Mouse (Mus musculus) frontal cortex, postnatal 36 days (tissue): Measurements from ENCODE around the gene Dld.

Experiments used
- DNase-seq, 2 experiments: peaks; one replicate each; pipeline ENCODE4 v3.0.0; 2022; ENCODE audit warnings: low spot score in 2 of 2

Gene Dld

GRCm38 (mm10) chr12:31320817-31321216 is 30.4 kb downstream of the Dld start:
- no peak for DNase-seq

- DNase-seq: no peak
Observed at GRCm38 (mm10) chr12:31318409-31318963, 32.8 kb downstream of the Dld start.

DNA sequence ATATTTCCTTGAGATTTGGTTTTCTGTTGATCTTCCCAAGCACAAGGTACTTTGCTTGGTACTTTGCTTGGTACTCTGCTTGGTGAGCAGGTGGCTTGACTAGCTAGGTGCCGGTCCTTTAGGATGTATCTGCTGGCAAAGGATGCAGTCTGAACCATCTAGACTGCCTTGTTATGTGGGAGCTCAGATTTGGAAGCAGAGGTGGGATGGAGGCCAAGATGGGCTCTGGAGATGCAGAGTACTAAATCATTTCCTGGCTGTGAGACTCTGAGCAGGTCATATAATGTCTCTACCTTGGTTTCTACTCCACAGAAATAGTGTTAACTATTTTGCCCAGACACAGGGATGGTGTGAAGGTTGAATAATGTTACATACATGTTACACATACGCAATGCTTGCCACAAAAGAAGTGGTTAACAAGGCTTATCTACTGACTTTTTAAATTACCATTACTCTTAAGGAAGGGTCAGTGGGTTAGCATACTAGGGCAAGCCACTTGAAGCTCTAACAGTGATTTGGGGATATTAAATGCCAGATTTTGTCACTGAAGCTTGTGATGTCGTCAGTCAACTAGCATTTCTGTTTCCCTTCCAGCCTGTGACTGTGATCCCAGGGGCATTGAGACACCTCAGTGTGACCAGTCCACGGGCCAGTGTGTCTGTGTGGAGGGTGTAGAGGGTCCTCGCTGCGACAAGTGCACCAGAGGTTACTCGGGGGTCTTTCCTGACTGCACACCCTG is 33.4 kb downstream of the Dld start:
- no peak for DNase-seq

GRCm38 (mm10) chr12:31315961-31316360 is 35.3 kb downstream of the Dld start:
- DNase-seq: no peak

DNA sequence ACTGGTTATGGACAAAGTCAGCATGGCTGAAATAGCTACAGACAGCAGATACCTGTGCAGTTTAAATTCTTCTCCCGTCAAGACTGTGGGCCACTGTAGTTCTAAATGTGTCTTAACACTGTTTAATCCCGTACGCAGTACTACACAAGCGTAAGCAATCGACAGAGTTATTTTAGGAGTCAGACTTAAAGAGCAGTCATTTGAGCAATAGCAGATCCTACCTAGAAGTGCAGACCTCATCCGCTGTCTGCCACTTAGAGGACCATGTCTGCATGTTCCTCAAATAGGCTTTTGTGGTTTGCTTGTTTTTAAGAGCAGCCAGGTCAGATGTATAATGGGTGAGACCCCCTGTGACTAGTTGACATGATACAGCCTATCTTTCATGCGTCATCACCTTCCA is 36.9 kb downstream of the Dld start:
- DNase-seq: no peak

GRCm38 (mm10) chr12:31313136-31313535 is 38.1 kb downstream of the Dld start:
- DNase-seq: no peak

DNA sequence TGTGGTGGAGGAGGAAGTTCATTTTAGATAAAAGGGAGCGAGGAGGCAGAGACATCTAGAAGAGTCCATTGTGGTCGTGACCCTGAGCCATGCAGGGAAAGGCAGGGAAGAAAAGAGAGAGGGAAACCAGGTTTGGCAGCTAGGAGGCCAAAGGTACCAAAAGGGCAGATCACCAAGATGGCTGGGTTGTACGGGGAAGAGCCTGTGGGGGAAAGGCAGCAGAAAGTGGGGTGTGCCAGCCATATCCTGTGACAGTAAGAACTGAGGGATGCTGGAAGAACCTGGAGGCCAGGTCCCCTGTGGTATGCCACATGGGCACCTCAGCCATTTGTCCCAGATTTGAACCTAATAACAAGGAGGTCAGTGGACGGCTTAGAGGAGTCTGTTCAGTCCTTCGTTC is 39.0 kb downstream of the Dld start:
- DNase-seq: no peak

GRCm38 (mm10) chr12:31311671-31312265 is 39.5 kb downstream of the Dld start:
- DNase-seq: no peak

- no peak for DNase-seq
Observed at GRCm38 (mm10) chr12:31310687-31311086, 40.6 kb downstream of the Dld start.

GRCm38 (mm10) chr12:31307756-31308155 is 43.5 kb downstream of the Dld start:
- no peak for DNase-seq

GRCm38 (mm10) chr12:31307011-31307410 is 44.2 kb downstream of the Dld start:
- no peak for DNase-seq

GRCm38 (mm10) chr12:31306075-31306675 is 45.1 kb downstream of the Dld start:
- DNase-seq: peak; percentile 26 to 29

DNA sequence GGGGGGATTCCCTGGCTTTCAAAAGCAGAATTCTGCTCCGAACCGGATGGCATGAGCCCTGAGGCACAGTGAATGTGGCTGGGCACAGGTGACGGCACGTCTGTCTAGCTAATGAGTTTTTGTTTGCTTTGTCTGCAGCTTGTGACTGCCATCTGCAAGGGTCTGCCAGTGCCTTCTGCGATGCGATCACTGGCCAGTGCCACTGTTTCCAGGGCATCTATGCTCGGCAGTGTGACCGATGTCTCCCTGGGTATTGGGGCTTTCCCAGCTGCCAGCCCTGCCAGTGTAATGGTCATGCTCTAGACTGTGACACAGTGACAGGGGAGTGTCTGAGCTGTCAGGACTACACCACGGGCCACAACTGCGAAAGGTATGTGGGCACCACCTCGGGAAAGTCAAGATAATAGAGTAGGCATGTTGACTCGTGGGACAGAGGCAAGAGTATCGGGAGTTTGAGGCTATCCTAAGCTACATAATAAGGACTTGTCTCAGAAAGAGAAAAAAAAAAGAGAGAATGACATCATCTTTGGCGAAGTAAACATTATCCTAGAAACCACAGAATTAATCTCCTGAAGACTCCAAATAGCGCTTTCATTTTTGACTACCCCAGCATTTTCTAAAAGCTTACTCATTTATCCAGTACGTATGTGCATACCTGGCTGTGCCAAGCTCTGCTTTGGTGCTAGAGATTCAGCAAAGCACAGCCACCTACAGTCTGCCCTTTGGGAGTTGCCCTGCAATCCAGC is 48.3 kb downstream of the Dld start:
- no peak for DNase-seq

DNA sequence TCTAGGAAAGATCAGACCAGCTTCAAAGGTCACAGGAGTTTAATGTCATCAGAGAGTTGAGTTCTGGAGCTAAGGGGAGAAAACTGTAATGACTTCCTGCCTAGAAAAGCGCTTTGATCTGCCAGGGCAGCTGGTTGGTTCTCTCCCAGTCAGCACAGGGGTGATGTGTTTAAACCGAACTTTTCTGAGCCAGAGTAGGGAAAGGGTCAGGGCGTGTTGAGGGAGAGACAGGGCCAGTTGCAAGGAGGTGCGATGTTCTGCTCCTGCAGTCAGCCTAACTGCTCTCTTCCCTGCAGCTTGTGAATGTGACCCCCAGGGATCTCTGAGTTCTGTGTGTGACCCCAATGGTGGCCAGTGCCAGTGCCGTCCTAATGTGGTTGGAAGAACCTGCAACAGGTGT is 49.0 kb downstream of the Dld start:
- DNase-seq: no peak

DNA sequence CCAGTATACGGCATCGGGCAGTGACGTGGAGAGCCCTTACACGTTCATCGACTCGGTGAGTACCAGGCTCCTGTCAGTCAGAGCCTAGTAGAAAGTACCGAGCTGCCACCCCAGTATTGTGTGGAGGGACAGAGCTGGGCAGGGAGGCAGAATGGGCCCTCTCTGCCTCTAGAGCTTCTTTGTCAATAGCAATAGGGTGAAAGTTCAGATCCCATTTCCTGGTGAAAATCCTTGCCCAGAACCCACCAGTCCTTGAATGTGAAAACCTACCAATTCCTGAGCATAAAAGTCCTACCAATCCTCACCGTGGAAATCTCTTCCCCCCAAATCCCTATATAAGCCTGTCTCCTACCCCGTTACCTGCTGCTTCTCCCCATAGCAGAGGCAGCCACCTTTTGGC is 51.0 kb downstream of the Dld start:
- no peak for DNase-seq

GRCm38 (mm10) chr12:31299676-31300197 is 51.5 kb downstream of the Dld start:
- DNase-seq: no peak

- no peak for DNase-seq
Observed at GRCm38 (mm10) chr12:31299126-31299525, 52.1 kb downstream of the Dld start.

DNA sequence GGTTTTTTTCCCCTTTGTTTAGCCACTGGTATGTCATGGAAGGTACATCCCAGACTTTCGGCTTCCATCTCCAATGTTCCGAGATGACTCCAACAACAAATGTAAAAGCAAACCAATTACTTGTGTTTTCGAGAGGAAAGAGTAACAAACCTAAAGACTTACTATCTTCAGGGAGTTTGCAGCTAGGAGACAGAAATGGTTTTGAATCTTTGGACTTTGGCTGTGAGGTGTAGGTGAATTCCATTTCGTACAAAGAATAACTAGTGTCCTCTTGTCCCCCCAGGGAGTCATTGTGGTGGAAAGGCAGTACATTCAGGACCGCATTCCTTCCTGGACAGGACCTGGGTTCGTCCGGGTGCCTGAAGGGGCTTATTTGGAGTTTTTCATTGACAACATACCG is 52.7 kb downstream of the Dld start:
- no peak for DNase-seq

DNA sequence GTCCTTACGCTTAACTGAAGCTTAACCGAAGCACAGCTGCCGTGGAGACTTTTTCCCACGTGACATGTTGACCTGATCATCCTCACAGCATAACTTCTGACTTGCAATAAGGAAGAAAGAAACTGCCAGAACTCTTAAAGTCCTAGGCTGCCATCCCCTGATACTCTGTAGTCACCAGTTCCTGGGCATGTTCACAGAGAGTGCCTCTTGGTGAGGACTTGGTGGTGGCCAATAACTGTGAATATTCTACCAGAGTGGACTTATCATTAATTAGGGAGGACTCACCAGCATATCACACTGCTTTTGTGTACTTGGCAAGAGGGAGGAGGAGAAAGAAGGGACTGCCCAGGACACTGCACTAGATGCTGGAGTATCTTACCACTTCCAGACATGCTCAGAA is 53.1 kb downstream of the Dld start:
- no peak for DNase-seq

DNA sequence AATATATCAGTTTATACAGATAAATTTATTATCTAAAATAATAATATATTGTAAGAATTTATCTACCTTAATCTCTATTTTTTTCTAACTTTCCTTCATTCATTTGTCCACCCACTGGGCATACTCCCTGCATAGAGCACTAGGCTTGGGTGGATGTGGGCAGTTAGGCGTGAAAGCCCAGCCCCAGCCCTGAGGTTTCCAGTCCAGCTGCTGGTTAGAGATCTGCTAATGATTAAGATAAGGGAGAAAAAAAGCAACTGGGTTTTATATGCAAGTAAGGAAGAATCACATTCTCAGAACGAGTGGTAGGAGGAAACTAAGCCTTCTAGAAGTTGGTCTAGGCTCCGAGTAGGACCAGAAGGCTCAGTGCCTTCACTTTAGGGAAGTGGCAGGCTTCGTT is 55.2 kb downstream of the Dld start:
- no peak for DNase-seq

DNA sequence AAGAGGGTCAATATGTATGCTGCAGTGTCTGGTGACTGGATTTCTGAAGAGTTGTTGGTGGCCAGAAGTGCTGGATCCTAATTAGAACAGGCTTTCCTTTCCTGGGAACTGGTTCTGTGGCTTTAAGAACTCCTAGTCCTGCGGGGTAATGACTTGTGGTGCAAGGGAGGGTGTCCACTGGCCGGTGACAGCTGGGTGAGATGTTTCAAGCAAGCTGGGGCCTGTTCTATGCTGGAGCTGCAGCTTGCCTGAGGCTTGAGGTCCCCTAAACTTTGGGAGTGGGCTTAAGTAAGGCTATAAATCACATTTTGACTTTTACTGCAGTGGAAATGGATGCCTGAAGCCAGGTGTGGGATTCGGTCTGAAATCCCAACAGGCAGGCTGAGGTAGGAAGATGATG is 55.7 kb downstream of the Dld start:
- DNase-seq: no peak

DNA sequence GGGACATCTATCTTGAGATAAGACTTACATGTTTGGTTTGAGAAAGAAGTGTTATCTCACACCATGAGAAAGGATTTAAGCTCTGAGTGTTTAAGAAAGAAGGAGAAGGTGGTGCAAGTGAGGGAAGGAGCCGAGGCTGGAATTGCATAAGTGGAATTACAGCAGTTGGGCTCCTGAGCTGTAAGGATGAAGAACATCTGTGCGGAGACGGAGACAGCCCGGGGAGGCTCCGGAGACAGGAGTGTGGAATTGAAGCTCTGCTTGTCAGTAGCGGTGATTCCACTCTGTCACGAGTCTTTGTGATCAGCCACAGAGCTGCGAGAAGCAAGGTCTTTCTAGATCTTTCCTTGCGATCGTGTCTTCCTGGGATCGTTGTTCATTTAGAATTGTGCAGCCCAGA is 56.3 kb downstream of the Dld start:
- DNase-seq: peak in 1 of 2 experiments; percentile 19
